Mouse (Mus musculus): ENCODE measurements around the gene 1700020A23Rik. TPM values are rescaled to one million over a fixed set of nuclear protein-coding genes. Genes with fewer than 3 reads are reported as not detected.

1700020A23Rik gene
- polyA plus RNA-seq (2017; shearing (Covaris generic)) = not detected

GRCm38 (mm10) chr2:130404939-130405338, at the start of gene 1700020A23Rik, which contains the start of gene Gm28372:
TSS of gene 1700020A23Rik (plus strand) at chr2:130405259.
TSS of gene Gm28372 (plus strand) at chr2:130405239.

GRCm38 (mm10) chr2:130397186-130397985, 7.7 kb upstream of the 1700020A23Rik start, which contains the start of gene Cpxm1:
TSS of gene Cpxm1 (minus strand) at chr2:130397574.

GRCm38 (mm10) chr2:130406178-130406577, 1.1 kb downstream of the 1700020A23Rik start, which contains the start of gene Tmem239:
TSS of gene Tmem239 (plus strand) at chr2:130406478.

GRCm38 (mm10) chr2:130424126-130424853, 19.2 kb downstream of the 1700020A23Rik start, which contains the start of the genes Vps16 and Pced1a:
TSS of gene Vps16 (plus strand) at chr2:130424339.
TSS of gene Pced1a (minus strand) at chr2:130424701.

GRCm38 (mm10) chr2:130449794-130450433, 44.9 kb downstream of the 1700020A23Rik start, which contains the start of gene Ptpra:
TSS of gene Ptpra (plus strand) at chr2:130450278.

Other genes with a start within 250 kb of the 1700020A23Rik start
- gene Snrpb, start 225.9 kb upstream of the 1700020A23Rik start, polyA plus RNA-seq (2017; shearing (Covaris generic)) = 475 TPM
- gene Tmc2, start 210.1 kb upstream of the 1700020A23Rik start, polyA plus RNA-seq (2017; shearing (Covaris generic)) = not detected
- gene Nop56, start 130.8 kb upstream of the 1700020A23Rik start, polyA plus RNA-seq (2017; shearing (Covaris generic)) = 348 TPM
- 188 TPM for gene Idh3b, start 120.7 kb upstream of the 1700020A23Rik start, polyA plus RNA-seq (2017; shearing (Covaris generic))
- not detected for gene Ebf4, start 110.1 kb upstream of the 1700020A23Rik start, polyA plus RNA-seq (2017; shearing (Covaris generic))
- gene Cpxm1, start 7.7 kb upstream of the 1700020A23Rik start, polyA plus RNA-seq (2017; shearing (Covaris generic)) = 0.29 TPM
- gene Gm28372, start within 50 bp of the 1700020A23Rik start, polyA plus RNA-seq (2017; shearing (Covaris generic)) = not detected
- not detected for gene Tmem239, start 1.2 kb downstream of the 1700020A23Rik start, polyA plus RNA-seq (2017; shearing (Covaris generic))
- gene Vps16, start 19.1 kb downstream of the 1700020A23Rik start, polyA plus RNA-seq (2017; shearing (Covaris generic)) = 314 TPM
- gene Pced1a, start 19.4 kb downstream of the 1700020A23Rik start, polyA plus RNA-seq (2017; shearing (Covaris generic)) = 20.1 TPM
- gene Ptpra, start 45.0 kb downstream of the 1700020A23Rik start, polyA plus RNA-seq (2017; shearing (Covaris generic)) = 42.0 TPM
- 39.1 TPM for gene Mrps26, start 158.5 kb downstream of the 1700020A23Rik start, polyA plus RNA-seq (2017; shearing (Covaris generic))
- not detected for gene Oxt, start 170.9 kb downstream of the 1700020A23Rik start, polyA plus RNA-seq (2017; shearing (Covaris generic))
- gene Avp, start 177.3 kb downstream of the 1700020A23Rik start, polyA plus RNA-seq (2017; shearing (Covaris generic)) = not detected
- 19.9 TPM for gene Fastkd5, start 224.8 kb downstream of the 1700020A23Rik start, polyA plus RNA-seq (2017; shearing (Covaris generic))
- gene Ubox5, start 224.8 kb downstream of the 1700020A23Rik start, polyA plus RNA-seq (2017; shearing (Covaris generic)) = 16.3 TPM
- 0.38 TPM for gene Lzts3, start 237.5 kb downstream of the 1700020A23Rik start, polyA plus RNA-seq (2017; shearing (Covaris generic))

All from CD4-positive, CD25-positive, alpha-beta regulatory T cell, adult 9 weeks (primary cell).